Mouse (Mus musculus) midbrain, embryonic 16.5 days (tissue): ENCODE measurements at regions not wholly inside any gene's neighbourhood (a gene's known extent, or its start where the extent isn't known, plus 50 kb on each side); places are given as distances from the start of the nearest gene placed in this dataset.
A peak's percentile ranks its signal among the peaks of the same experiment; 100 is the strongest.

Experiments used
- ATAC-seq: fragments of 200-750 bp; cut with Nextera tagmentation; 2 replicates; pipeline ENCODE4 v1.8.0; 2017; ENCODE audit warnings: moderate TSS enrichment
- H3K27ac ChIP-seq: fragments of 300-500 bp; sonication (generic); 2 replicates; pipeline ENCODE4 v1.5.1; 2014; ENCODE audit warnings: mild to moderate bottlenecking, low read length, mixed read lengths
- H3K27me3 ChIP-seq: fragments of 300-500 bp; sonication (generic); 2 replicates; pipeline ENCODE4 v1.6.1; 2014; ENCODE audit warnings: low read depth, low read length, mixed read lengths; ENCODE audit not compliant: control insufficient read depth, insufficient read depth
- H3K36me3 ChIP-seq: fragments of 300-500 bp; sonication (generic); 2 replicates; pipeline ENCODE4 v1.6.1; 2014; ENCODE audit warnings: mild to moderate bottlenecking, low read length, moderate library complexity, mixed read lengths; ENCODE audit not compliant: control insufficient read depth, insufficient read depth
- H3K4me1 ChIP-seq: fragments of 300-500 bp; sonication (generic); 2 replicates; pipeline ENCODE4 v1.6.1; 2014; ENCODE audit warnings: mild to moderate bottlenecking, low read length, mixed read lengths; ENCODE audit not compliant: control insufficient read depth, insufficient read depth
- H3K4me2 ChIP-seq: fragments of 300-500 bp; sonication (generic); 2 replicates; pipeline ENCODE4 v1.6.1; 2014; ENCODE audit warnings: mild to moderate bottlenecking, low read length, mixed read lengths
- H3K4me3 ChIP-seq: fragments of 300-500 bp; sonication (generic); 2 replicates; pipeline ENCODE4 v1.5.1; 2014; ENCODE audit warnings: low read depth, mild to moderate bottlenecking, low read length, moderate library complexity, mixed read lengths
- H3K9ac ChIP-seq: fragments of 300-500 bp; sonication (generic); 2 replicates; pipeline ENCODE4 v1.6.1; 2014; ENCODE audit warnings: low read depth, low read length, mixed read lengths
- H3K9me3 ChIP-seq: fragments of 300-500 bp; sonication (generic); replicated peaks from 2 replicates; pipeline ENCODE4 v1.6.1; 2014; ENCODE audit warnings: mild to moderate bottlenecking, low read length, mixed read lengths; ENCODE audit not compliant: control insufficient read depth, poor library complexity, severe bottlenecking
- WGBS: fragments of 180-500 bp; shearing (Covaris S2); extraction: QIAGEN DNeasy Blood & Tissue Kit; methylation state at CpG from one replicate; pipeline ENCODE4 v1.1.7; 2014; 5-methylcytosine and 5-hydroxymethylcytosine counted together

DNA sequence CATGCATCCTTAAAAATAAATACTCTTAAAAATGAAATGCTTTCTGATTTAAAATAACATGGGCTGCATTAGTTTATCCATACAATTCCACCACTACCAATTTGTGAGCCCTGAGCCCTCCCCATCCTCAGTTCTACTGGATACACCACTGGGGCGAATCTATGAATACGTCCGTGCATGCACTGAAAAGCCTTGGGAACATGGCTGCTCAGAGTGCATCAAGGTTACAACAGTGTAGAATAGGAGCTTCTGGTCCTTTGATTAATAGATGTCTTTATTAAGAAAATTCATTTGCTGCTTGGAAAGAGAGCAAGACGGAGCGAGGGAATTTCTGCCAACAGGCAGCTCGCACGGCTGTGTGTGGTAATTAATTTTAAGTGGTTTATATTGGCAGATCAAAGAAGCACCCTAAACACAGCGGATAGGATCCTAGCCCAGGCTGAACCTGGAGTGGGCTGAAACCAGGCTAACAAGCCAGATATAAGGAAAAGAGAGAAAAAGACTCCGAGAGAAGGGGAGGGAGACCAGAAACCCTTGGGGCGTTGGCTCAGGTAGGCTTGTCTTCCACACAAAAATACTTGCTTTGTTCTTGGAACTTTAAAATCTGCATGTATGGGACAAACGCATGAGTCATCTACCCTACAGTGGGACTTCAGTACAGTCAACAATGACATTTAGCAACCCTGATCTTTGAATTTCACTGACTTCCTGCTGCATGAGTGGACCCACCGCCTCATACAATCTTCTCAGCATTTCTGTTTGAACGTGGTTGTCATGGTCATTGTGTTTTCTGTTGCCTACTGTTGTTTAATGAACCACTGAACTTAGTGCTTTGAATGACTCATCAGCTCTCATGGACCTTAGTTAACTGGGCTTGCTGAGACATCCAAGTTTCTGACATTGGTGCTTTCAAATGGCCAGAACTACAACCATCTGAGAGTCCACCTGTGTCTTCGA, 51.9 kb upstream of the Tnik start:
- 72% methylated on average over 14 of the region's 14 CpGs for WGBS
- Histone ChIP-seq H3K9me3 (no peaks in the 10 kb centered on the region), H3K4me3 (no peak overlapping the region), H3K4me2 (no peak overlapping the region), H3K27ac (no peak overlapping the region), H3K9ac (no peak overlapping the region), H3K27me3 (no peaks in the 10 kb centered on the region), H3K36me3 (no peaks in the 10 kb centered on the region), H3K4me1 (no peaks in the 10 kb centered on the region)
- peak; percentile 62 for ATAC-seq
